Mouse (Mus musculus) c-Kit-positive CD71-negative TER-119-negative erythroid progenitor cells, embryonic 14.5 days (primary cell): ENCODE results near the gene Polr1c.

Experiments
- DNase-seq: peaks from one replicate; pipeline ENCODE4 v3.0.0-alpha.2; 2013; ENCODE audit warnings: low read depth

The Polr1c gene

GRCm38 (mm10) chr17:46247512-46248188, at the start of gene Polr1c, which contains the start of gene Yipf3:
Polr1c (minus strand) TSS chr17:46248054.
Yipf3 (plus strand) TSS chr17:46248080.
- DNase-seq: peak; percentile 90

GRCm38 (mm10) chr17:46297028-46297363, 49.1 kb upstream of the Polr1c start:
- DNase-seq: no peak

GRCm38 (mm10) chr17:46296601-46297000, 48.7 kb upstream of the Polr1c start:
- no peak for DNase-seq

DNA sequence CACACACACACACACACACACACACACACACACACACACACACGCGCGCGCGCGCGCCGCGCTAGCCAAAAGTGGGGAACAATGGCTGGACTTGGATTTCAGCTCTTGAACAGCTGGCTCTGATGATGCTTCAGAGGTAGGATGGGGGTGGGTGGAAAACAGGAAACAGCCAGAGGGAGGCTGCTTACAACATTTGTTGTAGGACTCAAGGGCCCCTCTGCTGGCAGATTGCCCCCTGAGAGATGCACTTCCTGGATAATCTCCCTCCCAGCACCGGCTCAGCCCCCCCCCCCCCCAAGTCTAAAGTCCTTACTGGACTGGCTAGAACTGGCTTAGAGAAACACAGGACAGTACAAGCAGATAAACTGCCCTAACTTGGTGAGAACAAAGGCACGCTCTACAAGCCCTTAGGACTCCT, 39.8 kb upstream of the Polr1c start:
- no peak for DNase-seq

- DNase-seq: no peak
These were observed 37.6 kb upstream of the Polr1c start for GRCm38 (mm10) chr17:46285407-46285806.

GRCm38 (mm10) chr17:46284653-46285052, 36.8 kb upstream of the Polr1c start:
- no peak for DNase-seq

DNA sequence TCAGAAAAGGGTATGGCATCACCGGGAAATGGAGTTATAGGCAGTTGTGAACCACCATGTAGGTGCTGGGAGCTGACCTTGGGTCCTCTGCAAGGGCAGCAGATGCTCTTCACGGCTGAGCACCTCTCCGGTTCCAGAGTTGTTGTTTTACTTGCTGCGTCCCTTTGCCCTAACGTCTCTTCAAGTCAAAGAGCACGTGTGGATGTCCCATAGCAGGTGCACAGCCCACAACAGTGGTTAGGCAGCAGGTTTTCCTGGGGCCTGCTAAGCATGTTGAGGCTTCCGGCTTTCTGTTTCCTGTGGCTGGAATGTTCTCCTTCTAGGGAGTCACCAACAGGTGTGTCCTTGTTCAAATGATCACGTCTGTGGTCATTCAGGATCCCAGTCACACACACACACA, 36.1 kb upstream of the Polr1c start:
- no peak for DNase-seq

- DNase-seq: no peak
These were observed 35.3 kb upstream of the Polr1c start for GRCm38 (mm10) chr17:46283140-46283539.

- DNase-seq: peak; percentile 65
These were observed 34.7 kb upstream of the Polr1c start, which contains the start of gene Tjap1 for GRCm38 (mm10) chr17:46282483-46283123. Tjap1 (minus strand) TSS chr17:46283026.

DNA sequence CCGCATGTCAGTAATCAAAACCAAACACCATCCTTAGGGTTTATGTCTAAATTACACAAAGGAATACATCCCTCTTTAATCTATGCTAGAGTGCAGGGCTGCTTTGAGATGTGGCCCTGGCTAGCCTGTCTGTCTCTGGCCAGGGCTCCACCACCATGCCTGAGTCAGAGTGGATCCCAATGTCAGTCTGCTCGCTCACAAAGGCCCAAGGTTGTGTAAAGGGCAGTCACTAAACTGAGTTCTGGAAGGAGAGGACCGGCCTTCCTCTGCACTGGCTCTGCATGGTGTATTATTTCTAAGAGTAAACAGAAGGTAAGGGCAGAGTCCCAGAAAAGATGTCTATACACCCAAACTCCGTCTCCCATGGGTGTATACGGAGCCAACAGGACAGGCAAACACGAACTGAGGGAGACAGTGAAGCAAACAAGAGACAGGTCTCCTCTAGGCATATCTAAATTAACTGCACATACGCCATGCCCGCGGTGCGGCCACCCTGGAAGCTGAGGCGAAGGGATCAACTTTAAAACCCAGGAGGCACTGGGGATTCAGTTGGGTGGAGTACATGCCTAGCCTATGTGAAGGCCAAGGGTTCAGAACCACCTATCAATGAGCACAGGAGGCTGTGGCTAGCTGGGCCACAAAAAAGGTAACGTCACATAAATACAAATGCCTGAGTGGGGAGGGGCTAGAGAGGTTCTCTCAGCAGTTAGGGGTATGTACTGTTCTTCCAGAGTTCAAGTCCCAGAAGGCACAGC, 30.3 kb upstream of the Polr1c start:
- no peak for DNase-seq

GRCm38 (mm10) chr17:46277586-46277985, 29.7 kb upstream of the Polr1c start:
- DNase-seq: no peak

DNA sequence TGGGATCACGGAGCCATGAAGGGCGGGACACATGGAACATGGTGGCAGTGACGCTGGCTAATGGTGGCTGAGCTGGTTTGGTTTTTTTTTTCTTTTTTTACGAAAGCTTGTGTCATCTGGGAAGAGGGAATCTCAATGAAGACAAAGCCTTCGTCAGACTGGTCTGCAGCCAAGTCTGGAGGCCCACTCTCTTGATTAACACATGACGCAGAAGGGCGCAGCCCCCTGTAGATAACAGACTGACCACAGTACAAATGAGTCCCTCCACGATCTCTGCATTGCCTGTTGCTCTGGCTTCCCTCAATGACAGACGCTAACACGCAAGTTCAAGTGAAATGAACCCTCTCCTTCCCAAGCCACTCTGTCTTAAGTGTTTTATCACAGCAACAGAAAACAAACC, 27.7 kb upstream of the Polr1c start:
- no peak for DNase-seq

GRCm38 (mm10) chr17:46275034-46275433, 27.2 kb upstream of the Polr1c start:
- no peak for DNase-seq

DNA sequence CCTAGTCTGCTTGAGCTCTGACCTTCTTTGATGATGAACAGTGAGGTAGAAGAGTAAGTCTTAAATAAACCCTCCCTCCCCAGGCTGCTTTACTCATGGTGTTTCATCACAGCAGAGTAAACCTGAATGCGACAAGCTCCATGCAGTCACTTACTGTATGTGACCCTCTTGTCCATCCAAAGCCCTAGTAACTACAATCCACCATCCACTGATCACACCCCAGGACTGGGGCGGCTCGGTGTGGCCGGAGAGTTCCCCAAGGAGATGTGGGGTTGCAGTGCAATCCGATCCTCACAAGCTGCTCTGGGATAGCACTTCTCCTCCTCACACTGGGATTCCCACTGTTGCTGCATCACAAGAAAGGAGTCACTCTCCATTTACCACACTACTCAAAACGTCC, 26.6 kb upstream of the Polr1c start:
- no peak for DNase-seq

- DNase-seq: no peak
These were observed 26.0 kb upstream of the Polr1c start for GRCm38 (mm10) chr17:46273803-46274236.

GRCm38 (mm10) chr17:46272675-46273074, 24.8 kb upstream of the Polr1c start:
- DNase-seq: no peak

- no peak for DNase-seq
These were observed 24.2 kb upstream of the Polr1c start for GRCm38 (mm10) chr17:46272058-46272457.

DNA sequence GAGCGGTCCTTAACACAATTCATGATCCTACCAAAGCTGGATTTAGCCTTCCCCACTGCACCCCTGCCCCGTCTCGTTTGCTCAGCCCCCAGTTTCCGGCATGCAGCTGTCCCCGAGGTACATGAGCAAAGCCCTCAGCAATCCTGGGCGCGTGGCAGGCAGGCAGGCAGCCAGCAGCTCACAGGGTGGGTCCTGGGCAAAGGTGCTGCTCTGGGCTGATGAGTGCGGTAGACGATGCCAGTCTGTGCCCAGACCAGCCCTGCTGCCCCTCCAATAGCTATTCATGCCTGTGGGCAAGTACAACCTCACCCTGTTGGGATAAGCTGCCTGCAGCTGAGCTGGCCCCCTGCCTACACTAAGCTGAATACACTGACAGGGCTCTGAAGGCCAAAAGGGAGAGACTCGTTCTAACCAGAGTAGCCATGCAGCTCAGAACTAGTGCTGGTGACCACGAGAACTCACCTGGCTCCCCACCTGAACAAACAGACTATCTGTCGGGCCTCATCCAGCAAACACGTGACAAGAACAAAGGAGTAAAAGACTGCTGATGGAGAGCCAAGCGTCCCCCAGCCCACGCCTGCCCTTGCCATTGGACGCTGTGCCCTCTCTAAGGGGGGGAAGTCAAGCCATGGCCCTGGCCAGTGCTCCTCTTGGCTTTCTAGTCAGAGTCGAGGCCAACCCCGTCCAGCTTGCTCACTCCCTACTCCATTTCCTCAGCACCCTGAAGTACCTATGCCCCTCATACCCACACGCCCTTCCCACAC, 22.1 kb upstream of the Polr1c start:
- DNase-seq: no peak

DNA sequence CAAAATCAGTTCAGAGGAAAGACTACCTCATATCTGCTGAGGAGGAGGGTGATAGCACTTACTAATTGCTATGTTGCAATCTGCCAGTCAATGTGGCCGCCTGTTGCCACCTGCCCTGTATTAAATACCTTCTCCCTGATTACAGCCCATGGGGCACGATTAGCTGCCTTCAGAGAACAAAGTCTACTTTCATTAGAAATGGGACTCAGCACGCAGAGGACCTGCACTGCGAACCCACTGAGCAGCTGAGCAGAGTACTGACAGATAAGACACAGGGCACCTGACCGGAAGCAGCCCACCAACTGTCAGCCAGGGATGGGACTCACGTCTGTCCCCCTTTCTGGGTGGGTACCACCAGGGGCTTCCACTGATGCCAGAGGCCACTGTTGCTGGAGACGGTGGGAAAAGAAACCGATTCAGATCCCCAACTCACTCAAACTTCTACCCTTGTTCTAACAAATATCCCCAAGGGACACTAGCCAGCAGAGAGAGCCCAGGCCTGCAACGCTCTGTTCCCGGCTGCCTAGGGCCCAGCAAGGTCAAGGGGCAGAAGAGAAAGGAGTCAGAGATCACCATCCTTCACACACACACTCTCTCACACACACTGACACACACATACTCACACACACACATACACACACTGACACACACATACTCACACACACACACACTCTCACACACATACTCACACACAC, 20.3 kb upstream of the Polr1c start:
- no peak for DNase-seq

GRCm38 (mm10) chr17:46267511-46267910, 19.7 kb upstream of the Polr1c start:
- DNase-seq: no peak

GRCm38 (mm10) chr17:46266986-46267385, 19.1 kb upstream of the Polr1c start:
- DNase-seq: no peak
